Mouse (Mus musculus): Measurements from ENCODE around the gene a.

DNA sequence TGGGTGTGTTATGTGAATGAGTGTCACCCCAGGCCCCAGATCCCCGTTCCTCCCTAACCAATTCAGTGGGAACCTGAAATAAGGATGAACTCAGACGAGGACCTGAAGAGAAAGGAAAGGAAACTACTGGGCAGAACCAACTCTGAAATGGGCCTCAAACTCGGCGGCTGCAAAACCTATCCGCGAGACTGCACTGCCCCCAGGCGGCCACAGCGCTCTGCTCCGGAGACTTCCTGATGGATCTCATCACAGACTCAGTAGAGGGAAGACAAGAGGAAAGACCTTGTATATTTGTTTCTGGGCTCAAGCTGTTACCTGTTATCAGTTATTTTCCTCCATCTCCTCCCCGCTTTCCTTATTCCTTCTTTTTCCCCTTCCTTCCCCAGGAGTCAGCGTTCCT lies 151.9 kb downstream of the a start:
- TF ChIP-seq POLR2A (IDR thresholded peaks at IDR 0.05; ENCODE audit: insufficient read depth, low read depth, low read length) (no peak), CTCF (IDR thresholded peaks at IDR 0.05) (peak; percentile 97)
